Mouse (Mus musculus) intestine, postnatal 0 days (tissue): ENCODE data around the gene Pbx1. TPM values are rescaled to one million over a fixed set of nuclear protein-coding genes. Genes with fewer than 3 reads are reported as not detected.

Experiments
- ATAC-seq: fragments of 200-750 bp; cut with Nextera tagmentation; 2 replicates; pipeline ENCODE4 v1.8.0; 2017; ENCODE audit warnings: mild to moderate bottlenecking, moderate TSS enrichment, moderate library complexity
- H3K27ac ChIP-seq: fragments of 300-500 bp; sonication (generic); 2 replicates; pipeline ENCODE4 v1.5.1; 2014; ENCODE audit warnings: mild to moderate bottlenecking, low read depth, low read length, moderate library complexity
- H3K27me3 ChIP-seq: fragments of 300-500 bp; sonication (generic); replicated peaks from 2 replicates; pipeline ENCODE4 v1.6.1; 2014; ENCODE audit warnings: low read length, mixed read lengths; ENCODE audit not compliant: control insufficient read depth, insufficient read depth
- H3K36me3 ChIP-seq: fragments of 300-500 bp; sonication (generic); 2 replicates; pipeline ENCODE4 v1.6.1; 2014; ENCODE audit warnings: mild to moderate bottlenecking, moderate library complexity; ENCODE audit not compliant: control insufficient read depth, insufficient read depth
- H3K4me1 ChIP-seq: fragments of 300-500 bp; sonication (generic); replicated peaks from 2 replicates; pipeline ENCODE4 v1.6.1; 2014; ENCODE audit warnings: antibody characterized with exemption, low read length, mixed read lengths; ENCODE audit not compliant: control insufficient read depth, insufficient read depth
- H3K4me2 ChIP-seq: fragments of 300-500 bp; sonication (generic); replicated peaks from 2 replicates; pipeline ENCODE4 v1.6.1; 2014; ENCODE audit warnings: low read depth, mild to moderate bottlenecking, moderate library complexity
- H3K4me3 ChIP-seq: fragments of 300-500 bp; sonication (generic); 2 replicates; pipeline ENCODE4 v1.5.1; 2014; ENCODE audit warnings: low read depth, low read length
- H3K9ac ChIP-seq: fragments of 300-500 bp; sonication (generic); 2 replicates; pipeline ENCODE4 v1.6.1; 2014; ENCODE audit warnings: mild to moderate bottlenecking, low read depth, low read length
- H3K9me3 ChIP-seq: fragments of 300-500 bp; sonication (generic); 2 replicates; pipeline ENCODE4 v1.6.1; 2016; ENCODE audit warnings: mixed run types; ENCODE audit not compliant: control insufficient read depth
- CTCF ChIP-seq: sonication (generic); IDR thresholded peaks from 2 replicates; pipeline ENCODE4 v1.5.1; 2016; ENCODE audit warnings: low read depth, mild to moderate bottlenecking, control low read depth, antibody characterized with exemption, moderate library complexity
- WGBS: fragments of 180-500 bp; shearing (Covaris S2); extraction: QIAGEN DNeasy Blood & Tissue Kit; methylation state at CpG from one replicate; pipeline ENCODE4 v1.1.7; 2014; 5-methylcytosine and 5-hydroxymethylcytosine counted together
- polyA plus RNA-seq: library from polyadenylated mRNA; unstranded; fragments of >200 nt; fragmentation: Nextera tagmentation; extraction: Ambion mirVana; gene quantifications from 2 replicates; pipeline ENCODE4 v1.2.1, GENCODE M21; 2015

Pbx1 gene
- polyA plus RNA-seq, 1 experiment from 2014 or later = 9.8 TPM

DNA sequence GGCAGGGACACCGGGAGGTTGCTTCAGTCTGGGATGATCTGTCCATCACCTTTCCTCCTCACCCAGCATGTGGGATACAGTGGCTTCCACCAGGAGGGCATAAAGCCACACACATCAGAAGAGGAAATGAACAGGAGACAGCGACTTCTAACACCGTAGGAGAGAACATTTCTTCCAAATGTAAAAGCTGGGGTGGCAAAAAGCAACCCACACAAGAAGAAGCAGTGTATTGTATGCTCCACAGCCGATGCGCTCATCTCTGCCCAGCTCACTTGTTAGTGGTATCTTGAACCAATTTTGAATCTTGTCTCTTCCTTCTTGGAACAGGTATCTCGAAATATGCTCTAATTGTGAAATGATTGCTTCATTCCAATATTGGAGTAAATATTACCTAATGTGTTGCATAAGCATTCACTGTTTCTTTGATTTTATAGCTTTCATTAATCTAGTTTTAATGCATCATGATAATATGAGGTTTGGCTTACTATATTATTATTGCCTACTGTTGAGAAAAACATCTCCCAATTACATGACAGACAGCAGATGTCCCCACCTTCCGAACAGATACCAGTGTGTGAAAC is 95.7 kb downstream of the Pbx1 start:
- Histone ChIP-seq H3K9me3 (no peaks in the 10 kb centered on the region), H3K4me2 (no peak overlapping the region), H3K36me3 (no peaks in the 10 kb centered on the region), H3K27me3 (no peaks in the 10 kb centered on the region), H3K4me3 (no peak overlapping the region), H3K9ac (no peak overlapping the region), H3K4me1 (no peaks in the 10 kb centered on the region), H3K27ac (no peak overlapping the region)
- no peak for ATAC-seq
- WGBS = 84% methylated on average over 7 of the region's 7 CpGs
- no peak for TF ChIP-seq CTCF

DNA sequence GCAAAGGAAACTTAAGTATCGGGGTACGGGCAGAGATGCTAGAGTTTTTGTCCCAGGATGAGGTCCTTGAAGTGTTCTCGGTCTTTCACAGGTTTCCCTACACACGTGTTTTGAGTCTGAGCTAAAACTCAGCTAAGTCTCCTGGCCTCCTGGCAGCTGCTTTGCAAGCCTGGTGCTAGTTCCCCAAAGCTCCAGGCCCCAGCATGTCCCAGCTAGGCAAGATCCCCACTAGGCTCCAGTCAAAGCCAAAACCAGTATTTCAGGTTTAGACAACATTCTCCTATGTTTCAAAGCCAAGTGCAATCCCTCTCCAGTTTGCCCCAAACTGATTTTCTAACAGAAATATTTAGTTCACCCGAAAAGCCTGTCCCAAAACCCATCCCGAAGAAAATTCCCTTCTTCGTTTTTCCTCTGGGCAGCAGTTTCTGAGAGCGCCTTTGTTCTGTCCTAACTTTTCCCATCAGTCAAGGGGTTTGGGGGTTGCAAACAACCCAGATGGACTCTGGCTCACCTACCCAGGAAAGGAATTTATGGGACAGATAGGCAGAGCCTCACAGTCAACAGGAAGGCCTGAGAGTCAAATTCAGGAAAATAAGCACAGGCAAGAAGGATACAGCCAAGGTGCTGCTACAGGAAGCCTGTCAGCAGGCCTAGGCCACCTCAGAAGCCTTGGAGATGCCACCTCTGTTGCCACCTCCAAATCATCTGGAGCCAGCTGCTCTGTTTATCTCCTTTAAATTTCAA is 97.1 kb downstream of the Pbx1 start:
- Histone ChIP-seq H3K9ac (no peak overlapping the region), H3K4me3 (no peak overlapping the region), H3K9me3 (no peaks in the 10 kb centered on the region), H3K4me2 (no peak overlapping the region), H3K27me3 (no peaks in the 10 kb centered on the region), H3K36me3 (no peaks in the 10 kb centered on the region), H3K27ac (no peak overlapping the region), H3K4me1 (no peaks in the 10 kb centered on the region)
- ATAC-seq = no peak
- WGBS = 68% methylated on average over 8 of the region's 8 CpGs
- TF ChIP-seq CTCF = no peak

- no peaks in the 10 kb centered on the region for H3K27me3 ChIP-seq
- no peaks in the 10 kb centered on the region for H3K4me1 ChIP-seq
- no peak for ATAC-seq
- H3K9me3 ChIP-seq = no peaks in the 10 kb centered on the region
- H3K4me2 ChIP-seq = no peak overlapping the region
- no peaks in the 10 kb centered on the region for H3K36me3 ChIP-seq
- no peak overlapping the region for H3K9ac ChIP-seq
- no peak overlapping the region for H3K4me3 ChIP-seq
- no peak for TF ChIP-seq CTCF
- 88% methylated on average over 9 of the region's 9 CpGs for WGBS
- no peak overlapping the region for H3K27ac ChIP-seq
These were observed 100.0 kb downstream of the Pbx1 start for GRCm38 (mm10) chr1:168332056-168332455.

GRCm38 (mm10) chr1:168328236-168328605 is 103.8 kb downstream of the Pbx1 start:
- no peak for TF ChIP-seq CTCF
- 70% methylated on average over 3 of the region's 3 CpGs for WGBS
- Histone ChIP-seq H3K27ac (no peak overlapping the region), H3K9ac (no peak overlapping the region), H3K27me3 (no peaks in the 10 kb centered on the region), H3K4me2 (no peak overlapping the region), H3K36me3 (no peaks in the 10 kb centered on the region), H3K9me3 (no peaks in the 10 kb centered on the region), H3K4me3 (no peak overlapping the region), H3K4me1 (no peaks in the 10 kb centered on the region)
- no peak for ATAC-seq

- Histone ChIP-seq H3K9ac (no peak overlapping the region), H3K4me2 (no peak overlapping the region), H3K4me1 (no peaks in the 10 kb centered on the region), H3K27me3 (no peaks in the 10 kb centered on the region), H3K36me3 (no peaks in the 10 kb centered on the region), H3K27ac (no peak overlapping the region), H3K9me3 (no peaks in the 10 kb centered on the region), H3K4me3 (no peak overlapping the region)
- ATAC-seq = no peak
- WGBS = 88% methylated on average over 18 of the region's 18 CpGs
- no peak for TF ChIP-seq CTCF
These were observed 104.5 kb downstream of the Pbx1 start for GRCm38 (mm10) chr1:168327405-168328235.

DNA sequence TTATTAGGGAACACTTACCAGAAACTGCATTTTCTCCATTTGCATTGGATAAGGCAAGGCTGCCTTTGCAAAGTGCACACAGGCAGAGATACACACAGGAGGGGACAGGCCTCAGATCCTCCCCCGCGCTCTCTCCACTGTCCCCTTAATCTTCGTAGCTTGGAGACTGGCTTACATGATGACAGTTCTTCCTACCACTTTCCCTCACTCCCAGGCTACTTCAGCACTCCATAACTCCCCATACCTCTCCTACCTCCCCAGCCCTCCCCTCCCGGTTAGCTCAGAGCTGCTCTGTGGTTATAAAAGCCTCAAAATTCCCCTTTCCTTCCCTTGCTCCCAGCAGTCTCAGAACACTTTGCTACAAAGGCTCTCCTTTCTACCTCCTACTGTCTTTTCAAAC is 106.3 kb downstream of the Pbx1 start:
- Histone ChIP-seq H3K36me3 (no peaks in the 10 kb centered on the region), H3K4me3 (no peak overlapping the region), H3K4me2 (no peak overlapping the region), H3K9me3 (no peaks in the 10 kb centered on the region), H3K4me1 (no peaks in the 10 kb centered on the region), H3K27ac (no peak overlapping the region), H3K9ac (no peak overlapping the region), H3K27me3 (no peaks in the 10 kb centered on the region)
- no peak for ATAC-seq
- 86% methylated on average over 4 of the region's 4 CpGs for WGBS
- TF ChIP-seq CTCF = no peak
